Mouse (Mus musculus) CD4-positive helper T cell, adult 2 months (primary cell): ENCODE measurements around the gene Sipa1l3.

Experiments
- DNase-seq: peaks from one replicate; pipeline ENCODE4 v3.0.0-alpha.2; 2012; ENCODE audit warnings: low read depth, missing footprints, low spot score

Sipa1l3 gene

DNA sequence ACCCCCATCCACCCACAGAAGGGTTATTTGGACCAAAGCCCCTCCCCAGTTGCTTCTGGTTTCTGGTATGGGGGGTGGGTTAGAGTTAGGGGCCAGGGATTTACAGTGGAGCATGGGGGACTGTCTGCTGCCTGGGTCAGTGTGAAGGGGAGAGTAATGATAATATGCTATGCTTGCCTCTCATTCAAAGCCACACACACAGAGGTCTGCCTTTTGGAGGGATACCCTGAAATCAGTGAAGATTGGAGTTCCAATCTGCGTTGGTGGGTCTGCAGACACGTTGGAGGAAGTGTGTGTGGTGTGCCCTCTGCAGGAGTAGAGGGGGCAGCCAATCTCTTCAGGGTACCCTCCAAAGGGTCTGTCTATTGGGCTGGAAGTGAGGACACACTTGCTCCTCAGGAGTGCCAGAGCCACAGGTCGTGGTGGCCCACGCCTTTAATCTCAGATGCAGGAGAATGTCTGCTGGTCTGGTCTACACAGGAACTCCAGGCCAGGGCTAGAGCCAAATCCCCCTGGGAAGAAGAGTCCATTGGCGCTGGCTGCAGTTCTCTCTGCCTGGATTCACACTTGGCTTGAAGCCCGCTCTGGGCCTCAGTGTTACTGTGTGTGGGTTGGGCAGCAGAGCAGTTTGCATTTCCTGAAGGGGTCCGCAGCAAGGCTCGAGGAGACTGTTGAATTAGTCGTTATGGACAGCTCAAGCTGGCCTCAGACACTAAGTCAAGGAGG is 213.0 kb downstream of the Sipa1l3 start:
- DNase-seq: no peak

DNA sequence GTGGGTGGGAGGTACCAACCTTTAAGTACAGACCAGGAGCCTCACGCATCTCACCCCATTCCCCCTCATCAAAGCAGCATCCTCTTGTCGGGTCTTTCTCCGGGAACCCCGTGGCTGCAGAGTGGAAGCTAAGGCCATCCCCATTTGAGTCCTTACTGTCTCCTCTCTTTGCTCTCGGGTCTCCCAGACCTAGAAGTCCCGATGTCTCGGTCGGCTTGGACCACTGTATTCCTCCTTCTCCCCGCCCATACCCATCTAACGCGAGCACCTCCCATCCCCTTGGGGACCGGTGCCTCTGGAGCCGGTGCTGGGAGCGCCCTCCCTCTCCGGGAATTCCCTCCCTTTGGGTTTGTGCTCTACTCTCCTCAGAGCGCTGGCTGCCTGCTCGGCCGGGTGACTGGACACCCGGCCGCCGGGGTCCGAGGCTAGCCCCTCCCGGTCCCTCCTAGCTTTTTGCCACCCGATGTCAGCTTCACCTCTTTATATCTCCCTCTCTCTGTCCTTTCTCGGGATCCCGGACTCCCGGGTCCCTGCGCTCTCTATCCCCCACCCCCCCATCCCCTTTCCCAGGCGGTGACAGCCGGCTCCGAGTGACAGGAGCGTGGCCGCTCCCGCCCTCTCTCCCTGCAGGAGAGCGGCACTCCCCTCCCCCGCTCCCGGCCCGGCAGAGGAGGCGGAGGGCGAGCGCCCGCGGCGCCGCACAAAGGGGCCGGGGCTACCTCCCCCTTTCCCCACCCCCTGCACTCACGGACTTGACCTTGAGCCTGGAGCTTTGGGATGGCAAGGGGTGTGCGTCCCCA is 213.8 kb downstream of the Sipa1l3 start:
- no peak for DNase-seq

DNA sequence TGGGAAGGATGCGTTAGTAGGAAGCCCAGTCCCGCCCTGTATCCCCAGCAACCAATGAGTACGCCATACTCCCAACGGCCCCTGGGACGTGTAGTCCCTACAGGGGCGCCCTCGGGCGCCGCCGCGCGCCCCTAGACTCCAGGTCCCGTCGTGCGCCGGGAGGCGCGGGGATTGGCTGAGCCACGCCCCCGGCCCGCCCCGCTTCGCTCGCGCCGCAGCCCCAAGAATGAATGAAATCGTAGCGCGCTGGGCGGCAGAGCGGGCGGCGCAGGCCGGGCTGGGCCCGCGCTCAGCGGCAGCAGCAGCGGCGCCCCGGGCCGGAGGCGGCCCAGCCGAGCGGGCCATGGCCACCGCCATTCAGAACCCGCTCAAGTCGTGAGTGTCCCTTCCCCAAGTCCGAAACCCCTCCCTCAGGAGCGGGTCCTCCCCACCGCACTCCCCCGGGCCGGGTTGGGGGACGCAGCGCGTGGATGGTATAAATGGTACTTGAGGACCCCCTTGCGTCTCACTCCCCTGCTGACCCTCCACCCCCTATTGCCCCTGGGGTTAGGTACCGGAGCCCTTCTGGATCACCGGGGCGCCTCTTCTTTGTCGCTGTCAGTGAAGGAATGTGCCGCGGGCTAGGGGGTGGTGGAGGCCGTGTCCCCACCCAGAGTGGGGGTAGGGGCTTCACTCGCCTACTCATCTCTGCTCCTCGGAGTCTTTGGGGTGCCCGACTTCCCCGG is 214.5 kb downstream of the Sipa1l3 start, which contains the start of gene Dpf1:
TSS of gene Dpf1 (plus strand) at position 214 of the 725 bp plus-strand sequence.
- DNase-seq: peak; percentile 70

- no peak for DNase-seq
Measured at GRCm38 (mm10) chr7:29302641-29303040, 215.8 kb downstream of the Sipa1l3 start.

DNA sequence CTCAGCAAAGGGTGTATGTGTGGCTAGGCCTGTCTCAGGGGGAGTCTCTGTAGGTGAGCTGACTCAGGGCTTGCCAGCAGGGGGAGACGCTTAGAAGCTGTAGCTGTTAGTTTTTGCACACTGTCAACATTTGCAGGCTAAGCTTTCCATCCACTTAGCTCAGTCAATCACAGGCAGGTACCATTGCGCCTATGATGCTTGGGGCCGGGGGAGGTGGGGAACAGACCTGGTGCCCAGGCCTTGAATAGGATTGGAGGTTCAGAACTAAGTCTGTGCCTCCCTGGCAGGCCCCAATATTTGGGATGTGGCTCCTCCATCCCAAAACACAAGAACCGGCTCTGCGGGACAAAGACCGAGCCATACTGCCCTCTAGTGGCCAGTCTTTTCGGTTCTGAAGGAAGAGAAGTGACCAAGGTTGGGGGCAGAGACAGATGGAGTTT is 217.3 kb downstream of the Sipa1l3 start:
- DNase-seq: peak; percentile 49

DNA sequence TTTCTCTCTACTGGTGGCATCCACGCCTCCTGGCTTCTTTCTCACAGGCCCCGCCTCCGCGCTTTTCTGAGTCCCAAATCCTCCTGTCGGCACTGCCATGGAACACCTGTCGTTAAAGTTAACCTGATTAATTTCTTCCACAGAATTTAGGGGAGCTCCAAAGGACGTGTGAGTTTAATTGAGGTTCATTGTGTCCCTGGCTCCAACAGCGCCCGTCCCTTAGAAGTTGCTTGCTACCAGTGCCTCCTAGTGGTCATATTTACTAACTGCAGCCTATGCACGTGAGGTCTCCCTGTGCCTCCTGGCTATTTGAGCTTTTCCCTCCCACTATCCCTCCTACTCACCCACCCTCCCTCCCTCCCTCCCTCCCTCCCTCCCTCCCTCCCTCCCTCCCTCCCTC is 221.4 kb downstream of the Sipa1l3 start:
- DNase-seq: peak; percentile 72

GRCm38 (mm10) chr7:29295861-29296647 is 222.4 kb downstream of the Sipa1l3 start:
- DNase-seq: no peak

DNA sequence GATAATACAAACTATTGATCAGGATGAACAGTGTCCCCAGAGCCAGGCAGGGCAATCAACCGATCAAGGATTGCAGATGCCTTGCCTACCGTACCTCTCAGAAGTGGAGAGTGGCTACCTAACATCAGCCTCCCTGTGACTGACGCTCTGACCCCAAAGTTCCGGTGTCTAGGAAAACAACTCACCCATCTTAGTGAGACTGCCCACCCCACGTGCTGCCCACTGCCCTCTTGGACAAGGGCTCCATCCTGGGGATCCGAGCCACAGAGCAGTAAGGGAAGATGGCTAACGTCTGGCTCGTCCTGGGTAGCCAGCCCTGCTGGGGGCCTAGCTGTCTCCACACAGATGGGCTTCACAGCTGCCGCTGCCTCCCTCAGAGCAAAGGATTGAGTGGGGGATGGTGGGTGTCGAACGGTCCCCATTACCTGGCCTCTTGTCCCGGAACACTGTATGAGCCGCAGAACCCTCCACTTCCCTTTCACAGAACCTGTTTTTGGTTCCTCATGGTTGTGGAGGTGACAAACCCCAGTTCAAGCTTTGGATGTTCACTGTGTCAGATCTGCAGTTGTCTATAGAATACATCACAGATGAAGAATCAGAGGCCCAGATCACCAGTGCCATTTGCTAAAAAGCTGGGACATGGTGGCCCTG is 224.2 kb downstream of the Sipa1l3 start:
- no peak for DNase-seq

DNA sequence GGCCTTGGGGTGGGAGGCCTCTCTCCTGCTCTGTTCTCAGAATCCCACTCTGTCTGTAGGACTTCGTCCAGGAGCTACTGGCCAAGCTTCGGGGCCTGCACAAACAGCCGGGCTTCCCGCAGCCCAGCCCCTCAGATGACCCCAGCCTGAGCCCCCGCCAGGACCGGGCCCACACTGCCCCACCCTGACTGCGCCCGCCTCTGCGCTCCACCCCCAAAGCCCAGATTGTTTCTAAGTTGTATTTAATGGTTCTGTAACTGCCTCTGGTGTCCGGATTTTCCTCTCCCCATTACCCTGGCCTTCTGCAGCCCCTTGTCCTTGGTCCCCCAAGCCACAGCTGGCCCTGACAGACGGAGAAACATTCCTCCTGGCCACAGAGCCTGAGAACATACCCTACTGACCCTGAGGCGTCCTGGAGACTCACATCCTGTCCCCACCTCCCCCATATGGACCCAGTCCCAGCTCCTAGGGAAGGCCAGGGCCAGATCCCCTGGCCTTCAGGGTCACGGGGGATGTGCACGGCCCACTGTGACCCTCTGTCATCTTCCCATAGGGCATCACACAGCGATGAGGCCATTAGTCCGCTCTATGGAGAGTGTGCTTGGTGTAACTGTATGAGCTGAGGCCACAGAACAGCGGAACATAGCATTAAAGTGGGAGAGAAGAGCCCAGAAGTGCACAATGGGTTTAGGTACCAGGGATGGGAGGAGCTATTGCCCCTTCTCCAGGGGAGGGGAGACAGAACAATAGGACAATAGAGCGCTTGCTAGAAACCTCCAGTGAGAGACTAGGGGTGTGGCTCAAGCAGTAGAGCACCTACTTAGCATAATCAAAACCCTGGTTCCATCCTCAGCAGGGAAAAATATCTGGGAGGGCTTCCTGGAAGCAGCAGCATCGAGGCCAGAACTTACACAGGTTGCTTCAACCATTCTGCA is 225.0 kb downstream of the Sipa1l3 start:
- no peak for DNase-seq

- no peak for DNase-seq
Measured at GRCm38 (mm10) chr7:29292458-29293098, 225.9 kb downstream of the Sipa1l3 start.

GRCm38 (mm10) chr7:29291616-29292457 is 226.6 kb downstream of the Sipa1l3 start:
- no peak for DNase-seq

DNA sequence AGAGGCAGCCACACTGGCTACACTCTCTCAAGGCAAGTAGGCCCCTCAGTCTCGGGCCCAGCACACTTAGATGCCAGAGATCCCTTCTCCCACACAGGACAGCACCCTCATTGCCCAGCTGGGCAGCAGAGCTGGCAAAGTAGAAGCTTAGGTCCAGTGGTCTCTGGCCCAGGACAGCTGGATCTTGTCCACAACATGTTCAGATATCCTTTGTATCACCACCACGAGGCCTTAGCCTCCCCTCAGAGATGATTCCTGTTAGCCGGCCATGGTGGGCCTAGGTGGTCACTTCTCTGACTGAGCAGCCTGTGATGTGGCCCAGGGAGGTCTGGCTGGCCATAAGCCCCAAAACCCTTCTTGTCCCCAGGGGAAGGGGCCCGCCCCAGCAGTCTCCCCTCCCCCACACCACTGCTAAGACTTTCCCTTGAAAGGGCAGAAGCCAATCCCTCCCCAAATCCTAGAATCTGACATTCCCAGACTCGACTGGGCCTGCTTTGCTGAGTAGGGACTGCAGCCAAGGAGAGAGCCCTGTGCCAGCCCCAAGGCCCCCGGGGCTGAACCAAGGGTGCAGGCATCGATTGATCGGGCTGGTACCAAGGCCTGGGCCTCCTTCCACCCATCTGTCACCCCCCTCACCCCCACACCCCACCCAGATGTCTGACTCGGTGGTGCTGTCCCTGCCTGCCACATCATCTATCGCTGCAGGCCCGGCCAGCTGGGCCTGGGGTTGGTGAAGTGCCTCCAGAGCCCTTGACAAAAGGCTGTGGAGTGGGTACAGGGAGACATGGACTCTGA is 227.6 kb downstream of the Sipa1l3 start:
- DNase-seq: no peak

- no peak for DNase-seq
Measured at GRCm38 (mm10) chr7:29289856-29290255, 228.6 kb downstream of the Sipa1l3 start.

- DNase-seq: peak; percentile 60
Measured at GRCm38 (mm10) chr7:29288942-29289638, 229.4 kb downstream of the Sipa1l3 start, which contains the start of gene Ppp1r14a. Ppp1r14a (plus strand) TSS chr7:29289308.

- DNase-seq: no peak
Measured at GRCm38 (mm10) chr7:29288079-29288478, 230.4 kb downstream of the Sipa1l3 start.

DNA sequence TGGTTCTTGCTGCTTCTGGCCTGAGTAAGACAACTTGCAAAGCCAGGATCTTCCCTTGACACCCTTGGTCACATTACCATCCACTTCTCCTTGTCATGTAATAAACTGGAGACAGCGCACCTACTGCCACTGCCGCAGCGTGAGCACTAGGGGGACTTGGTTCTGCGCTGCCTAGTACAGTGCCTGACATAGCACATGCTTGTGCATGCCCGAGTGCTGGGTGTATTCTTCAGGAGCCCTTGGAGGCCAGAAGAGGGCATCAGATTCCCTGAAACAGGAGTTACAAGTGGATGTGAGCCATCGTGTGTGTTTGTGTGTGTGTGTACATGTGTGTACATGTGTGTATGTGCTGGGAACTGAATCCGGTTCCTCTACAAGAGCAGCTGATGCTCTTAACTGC is 231.0 kb downstream of the Sipa1l3 start:
- no peak for DNase-seq

DNA sequence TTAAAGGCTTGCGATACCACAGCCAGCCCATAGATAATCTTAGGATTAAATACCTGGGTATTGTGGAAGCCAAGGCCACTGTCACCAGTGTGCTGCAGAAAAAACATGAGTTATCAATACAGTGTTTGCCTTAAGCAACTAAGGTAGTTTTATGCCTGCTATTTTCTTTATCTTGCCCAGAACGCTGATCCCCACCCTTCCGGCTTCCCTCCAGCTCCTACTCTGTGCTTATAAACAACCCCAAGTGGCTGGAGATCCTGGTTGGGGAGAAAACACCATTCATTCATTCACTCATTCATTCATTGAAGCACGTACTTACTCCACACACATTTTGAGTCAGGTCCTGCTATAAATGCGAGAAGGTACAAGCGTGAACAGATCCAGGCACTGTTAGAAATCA is 233.9 kb downstream of the Sipa1l3 start:
- no peak for DNase-seq
